Mouse (Mus musculus): ENCODE results near the gene Golim4.
A peak's percentile ranks its signal among the peaks of the same experiment; 100 is the strongest.
"Not testable (repeated sequence)": the region's sequence is repeated elsewhere in the genome, so short reads cannot be mapped to it uniquely, and the experiment has no call there.

Gene Golim4

GRCm38 (mm10) chr3:75956551-75957302, at the start of gene Golim4:
Gene Golim4 (minus strand): TSS chr3:75956949.
- DNase-seq, result peak; percentile 77 to 86

DNA sequence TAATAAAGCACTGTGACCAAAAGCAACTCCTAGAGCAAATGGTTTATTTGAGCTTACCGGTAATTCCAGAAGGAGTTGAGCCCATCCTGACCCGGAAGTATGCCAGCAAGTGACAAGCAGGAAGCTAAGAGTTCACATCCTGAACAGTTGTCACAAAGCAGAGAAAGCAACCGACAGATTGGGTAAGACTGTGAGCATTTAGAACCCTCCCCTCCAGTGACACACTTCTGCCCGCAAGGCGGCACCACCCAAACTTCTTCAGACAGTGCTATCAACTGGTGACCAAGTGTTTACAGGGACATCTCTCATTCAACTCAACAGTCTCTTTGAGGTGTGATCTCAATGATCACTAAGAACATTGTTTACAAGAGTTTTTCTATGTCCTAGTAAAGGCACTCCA, 48.9 kb upstream of the Golim4 start:
- no peak for DNase-seq

DNA sequence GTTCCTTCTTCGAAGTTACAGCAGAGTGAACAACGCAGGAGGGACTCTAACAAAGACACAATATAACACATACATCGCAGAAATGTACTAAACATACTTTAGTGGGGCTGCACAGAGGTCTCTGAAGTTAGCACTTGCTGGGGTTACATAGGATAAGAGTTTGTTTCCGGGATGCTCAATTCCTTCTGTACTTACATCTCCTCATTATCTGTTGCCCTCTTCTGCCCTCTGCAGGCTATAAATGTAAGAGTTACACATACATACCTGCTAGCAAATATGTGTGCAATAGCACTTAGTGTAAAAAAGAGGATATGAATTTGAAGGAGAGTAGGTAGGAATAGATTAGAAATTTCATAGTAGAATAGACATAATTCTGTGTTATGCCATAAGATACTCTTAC, 44.4 kb upstream of the Golim4 start:
- peak in 1 of 2 experiments; percentile 36 for DNase-seq

DNA sequence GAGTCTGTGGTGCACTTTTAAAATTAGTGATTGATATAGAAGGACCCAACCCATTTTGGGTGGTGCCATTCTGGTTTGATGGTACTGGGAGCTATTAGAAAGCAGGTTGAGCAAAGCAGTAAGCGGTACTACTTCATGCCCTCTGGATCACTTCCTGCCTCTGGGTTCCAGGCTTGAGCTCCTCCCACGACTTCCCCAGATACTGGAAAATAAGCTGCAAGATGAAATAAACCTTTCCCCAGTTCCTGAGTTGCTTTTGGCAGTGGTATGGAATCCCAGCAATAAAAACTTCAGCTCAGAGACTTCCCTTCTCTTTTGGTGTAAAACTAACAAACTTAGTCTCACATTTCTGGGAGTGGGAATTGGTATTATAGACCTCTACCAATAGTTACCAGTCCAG, 43.7 kb upstream of the Golim4 start:
- no peak for DNase-seq

GRCm38 (mm10) chr3:75981031-75981750, 24.4 kb upstream of the Golim4 start:
- DNase-seq, result not testable (repeated sequence)

DNA sequence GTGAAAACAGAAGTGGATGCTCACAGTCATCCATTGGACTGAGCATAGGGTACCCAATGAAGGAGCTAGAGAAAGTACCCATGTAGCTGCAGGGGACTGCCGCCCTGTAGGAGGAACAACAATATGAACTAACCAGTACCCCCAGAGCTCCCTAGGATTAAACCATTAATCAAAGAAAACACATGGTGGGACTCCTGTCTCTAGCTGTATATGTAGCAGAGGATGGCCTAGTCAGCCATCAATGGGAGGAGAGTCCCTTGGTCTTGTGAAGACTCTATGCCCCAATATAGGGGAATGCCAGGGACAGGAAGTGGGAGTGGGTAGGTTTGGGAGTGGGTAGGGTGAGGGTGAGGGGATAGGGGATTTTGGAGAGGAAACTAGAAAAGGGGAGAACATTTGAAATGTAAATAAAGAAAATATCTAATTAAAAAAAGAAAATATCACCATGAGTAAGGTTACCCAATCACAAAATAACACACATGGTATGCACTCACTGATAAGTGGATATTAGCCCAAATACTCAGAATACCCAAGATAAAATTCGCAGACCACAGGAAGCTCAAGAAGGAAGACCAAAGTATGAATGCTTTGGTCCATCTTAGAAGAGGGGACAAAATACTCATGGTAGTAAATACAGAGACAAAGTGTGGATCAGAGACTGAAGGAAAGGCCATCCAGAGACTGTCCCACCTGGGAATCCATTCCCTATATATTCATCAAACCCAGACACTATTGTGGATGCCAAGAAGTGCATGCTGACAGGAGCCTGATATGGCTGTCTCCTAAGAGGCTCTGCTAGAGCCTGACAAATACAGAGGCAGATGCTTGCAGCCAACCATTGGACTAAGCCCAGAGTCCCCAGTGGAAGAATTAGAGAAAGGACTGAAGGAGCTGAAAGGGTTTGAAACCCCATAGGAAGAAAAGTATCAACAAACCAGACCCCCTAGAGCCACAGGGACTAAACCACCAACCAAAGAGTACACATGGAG, 6.3 kb upstream of the Golim4 start:
- not testable (repeated sequence) for DNase-seq

- DNase-seq, result peak; percentile 9 to 28
Measured at GRCm38 (mm10) chr3:75955661-75956491, 873 bp downstream of the Golim4 start.

DNA sequence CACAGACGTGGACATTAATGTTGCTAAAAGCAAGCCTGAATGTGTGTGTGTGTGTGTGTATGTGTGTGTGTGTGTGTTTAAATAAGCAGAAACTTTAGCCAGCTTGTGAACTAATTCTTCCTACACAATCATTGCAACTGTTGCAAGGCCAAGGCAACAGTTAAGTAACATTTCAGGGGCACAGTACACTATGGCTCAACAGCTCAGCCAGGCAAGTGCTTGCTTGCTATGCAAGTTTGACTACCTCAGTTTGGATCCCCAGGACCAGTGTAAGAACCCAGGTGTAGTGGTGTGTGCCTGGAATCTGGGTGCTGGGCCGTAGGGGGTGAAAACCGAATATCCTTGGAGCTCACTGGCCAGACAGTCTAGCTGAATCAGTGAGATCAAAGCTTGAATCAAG, 2.6 kb downstream of the Golim4 start:
- DNase-seq, result no peak

DNA sequence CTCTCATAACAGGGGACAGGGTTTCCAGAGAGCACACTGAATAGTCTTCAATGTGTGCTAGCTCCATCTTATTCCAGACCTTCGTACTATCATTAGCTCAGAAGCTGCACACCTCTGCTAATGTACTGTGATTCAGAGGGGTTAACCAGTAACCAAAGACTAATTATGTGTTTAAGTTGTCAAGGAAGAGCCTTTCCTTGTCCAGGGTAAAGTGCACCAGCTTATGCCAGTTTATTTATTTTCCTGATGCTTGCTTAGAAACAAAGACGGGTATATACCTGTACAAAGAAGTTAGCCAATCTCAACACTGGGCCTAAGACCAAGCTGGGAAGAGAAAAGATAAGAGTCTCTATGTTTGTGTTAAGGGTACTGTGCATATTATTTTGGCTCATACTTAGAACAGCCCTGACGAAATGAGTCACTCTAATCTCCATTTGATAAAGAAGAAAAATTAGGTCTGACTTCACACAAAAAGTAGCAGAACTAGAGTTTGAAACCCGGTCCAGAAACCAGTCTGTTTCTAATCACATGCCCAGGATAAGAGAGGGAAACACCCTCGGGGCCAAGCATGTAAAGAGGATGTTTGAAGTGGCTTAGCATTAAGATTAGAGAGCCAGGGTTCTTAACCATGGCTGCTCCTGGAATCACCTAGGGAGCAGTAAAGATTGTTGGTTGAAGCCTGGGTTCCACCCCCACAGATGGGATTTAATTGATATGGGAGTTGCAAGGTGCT, 4.3 kb downstream of the Golim4 start:
- DNase-seq, result no peak

- no peak for DNase-seq
Measured at GRCm38 (mm10) chr3:75950897-75951296, 5.9 kb downstream of the Golim4 start.

DNA sequence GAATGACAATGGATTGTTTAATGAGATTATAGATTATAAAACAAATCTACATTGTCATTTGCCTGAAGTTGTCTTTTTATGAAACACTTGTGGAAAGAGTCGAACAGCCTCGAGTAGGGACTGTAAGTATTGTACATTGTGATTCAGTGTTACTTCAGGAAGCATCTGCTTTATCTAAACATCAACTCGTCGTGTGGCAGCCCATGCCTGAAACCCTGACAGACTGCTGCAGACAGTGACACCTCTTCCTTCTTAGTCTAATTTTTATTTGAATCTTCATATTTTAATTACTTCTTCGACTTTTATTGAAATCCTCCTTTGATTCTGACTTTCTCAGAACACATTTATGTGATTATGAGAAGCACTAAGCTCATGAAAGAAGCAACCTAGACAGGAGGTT, 7.4 kb downstream of the Golim4 start:
- DNase-seq, result no peak

DNA sequence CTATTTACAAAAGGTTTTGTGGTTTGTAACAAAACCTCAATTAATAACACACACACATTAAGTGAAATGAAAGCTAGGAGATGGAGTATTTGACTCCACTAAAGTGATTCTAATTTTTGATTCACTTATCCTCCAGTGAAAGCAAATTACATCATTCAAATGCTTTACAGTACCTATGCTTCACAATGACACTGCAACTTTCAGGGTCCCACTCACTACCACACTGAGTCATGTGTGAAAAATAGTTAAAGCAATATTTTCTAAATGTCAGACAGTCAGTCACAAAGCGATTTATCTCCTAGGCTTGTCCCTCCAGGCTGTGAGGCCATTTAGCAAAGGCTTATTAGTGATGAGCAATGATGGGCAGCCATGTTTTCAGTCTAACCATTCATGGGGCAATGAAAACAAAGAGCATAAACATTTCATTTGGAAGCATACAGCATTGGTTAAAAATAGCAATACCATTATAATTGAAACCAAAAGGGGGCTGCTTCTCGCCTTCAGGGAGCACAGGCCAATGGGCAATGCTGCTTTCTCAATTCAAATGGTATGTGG, 8.1 kb downstream of the Golim4 start:
- no peak for DNase-seq

DNA sequence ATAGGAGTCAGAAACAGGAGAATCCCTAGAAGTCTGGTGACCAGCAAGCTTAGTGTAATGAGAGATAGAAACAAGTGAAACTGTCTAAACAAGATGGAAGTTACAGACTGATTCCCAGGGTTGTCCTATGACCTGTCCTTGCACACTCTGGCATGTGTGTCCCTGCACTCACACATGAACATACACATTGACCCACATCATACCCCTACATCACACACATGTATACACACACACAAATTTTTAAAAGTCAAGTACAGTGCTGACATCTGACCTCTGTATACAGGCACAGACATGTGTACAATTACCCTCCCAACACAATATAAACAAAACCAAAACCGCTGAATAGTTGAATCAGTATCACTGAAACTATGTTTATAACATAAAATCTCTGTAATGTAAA, 8.7 kb downstream of the Golim4 start:
- no peak for DNase-seq

DNA sequence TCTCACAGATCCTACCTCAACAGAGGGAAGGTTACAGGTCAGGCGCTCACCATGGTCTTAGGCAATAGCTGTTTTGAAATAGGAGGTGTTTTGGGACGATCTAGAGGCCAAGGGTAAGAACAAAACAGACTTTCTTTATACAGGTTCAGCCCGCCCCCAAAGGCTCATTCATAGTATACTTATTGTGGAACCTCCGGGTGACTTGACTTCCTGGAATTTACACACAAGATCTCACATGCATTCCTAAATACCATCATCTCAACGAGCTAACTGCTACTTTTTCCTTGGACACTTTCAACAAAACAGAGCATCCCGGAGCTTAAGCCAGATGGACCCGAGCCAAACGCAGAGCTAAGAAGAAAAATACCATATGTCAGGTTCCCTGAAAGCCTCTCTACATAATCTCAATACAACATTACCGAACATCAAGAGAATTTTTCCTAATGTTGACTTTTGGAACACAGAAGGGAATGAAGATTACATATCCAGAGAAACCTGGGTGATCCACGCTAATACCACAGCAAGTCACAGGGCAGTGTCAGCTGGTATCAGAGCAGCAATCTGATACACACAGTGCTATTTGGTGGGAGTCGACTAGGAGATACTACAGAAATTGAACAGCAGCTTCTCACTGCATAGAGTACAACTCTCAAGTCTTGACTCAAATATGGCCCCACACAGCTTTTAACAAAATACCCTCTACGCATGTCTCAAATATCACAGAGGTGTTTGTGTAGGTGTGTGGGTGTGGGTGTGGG, 14.3 kb downstream of the Golim4 start:
- peak; percentile 61 to 67 for DNase-seq

DNA sequence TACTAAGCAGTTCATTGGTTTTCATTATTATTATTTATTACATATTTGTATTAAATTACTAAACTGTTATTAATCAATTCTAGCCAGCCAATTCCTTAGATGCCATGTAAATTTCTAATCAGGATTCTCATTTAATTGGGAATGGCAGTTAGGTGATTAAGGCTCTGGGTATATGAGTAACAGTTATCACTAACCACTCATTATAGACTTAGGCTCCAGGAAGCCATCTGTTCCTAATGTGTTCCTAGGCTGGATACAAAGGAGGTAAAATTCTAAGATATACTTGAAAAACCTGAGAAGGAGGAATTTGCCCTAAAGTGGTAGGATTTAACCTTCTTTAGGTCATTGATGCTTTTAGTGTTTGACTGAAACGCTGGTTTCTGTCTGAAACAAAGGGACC, 14.9 kb downstream of the Golim4 start:
- no peak for DNase-seq

DNA sequence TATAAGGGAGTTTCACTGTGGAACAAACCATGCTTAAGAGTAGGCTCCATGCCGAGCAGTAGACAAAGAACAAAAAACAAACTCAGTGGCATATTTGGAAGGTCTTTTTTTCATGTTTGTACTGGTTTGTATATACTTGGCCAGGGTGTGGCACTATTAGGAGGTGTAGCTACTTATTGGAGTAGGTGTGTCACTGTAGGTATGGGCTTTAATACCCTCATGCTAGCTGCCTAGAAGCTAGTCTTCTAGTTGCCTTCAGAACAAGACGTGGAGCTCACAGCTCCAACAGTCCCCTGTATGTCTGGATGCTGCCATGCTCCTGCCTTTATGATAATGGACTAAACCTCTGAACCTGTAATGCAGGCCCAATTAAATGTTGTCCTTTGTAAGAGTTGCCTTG, 20.6 kb downstream of the Golim4 start:
- no peak for DNase-seq

DNA sequence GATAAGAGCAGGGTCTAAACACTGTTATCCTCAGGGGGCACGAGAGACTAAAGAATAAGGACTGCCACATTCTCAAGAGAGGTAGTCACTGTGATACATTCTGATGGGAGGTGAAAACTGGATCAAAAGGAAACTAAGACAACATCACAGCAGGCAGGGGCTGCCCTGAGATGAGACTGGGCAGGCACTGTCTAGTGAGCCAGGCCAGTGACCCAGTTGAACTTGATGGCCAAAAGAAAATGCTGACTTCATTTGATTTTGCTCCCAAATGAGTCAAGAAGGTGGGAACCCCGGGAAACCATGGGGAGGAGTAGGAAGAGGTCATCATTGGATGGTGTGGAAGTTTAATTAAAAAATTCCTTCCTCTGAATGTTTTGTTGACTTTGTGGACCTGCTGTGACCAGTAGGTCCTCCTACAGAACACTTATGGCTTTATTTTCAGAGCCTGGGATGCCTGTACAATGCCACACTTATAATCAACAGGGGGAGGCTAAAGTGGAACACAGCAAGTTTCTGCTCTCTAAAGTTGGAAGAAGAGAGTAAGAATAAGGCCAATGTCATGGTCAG, 26.0 kb downstream of the Golim4 start:
- DNase-seq, result no peak

GRCm38 (mm10) chr3:75929926-75930548, 26.7 kb downstream of the Golim4 start:
- DNase-seq, result no peak

DNA sequence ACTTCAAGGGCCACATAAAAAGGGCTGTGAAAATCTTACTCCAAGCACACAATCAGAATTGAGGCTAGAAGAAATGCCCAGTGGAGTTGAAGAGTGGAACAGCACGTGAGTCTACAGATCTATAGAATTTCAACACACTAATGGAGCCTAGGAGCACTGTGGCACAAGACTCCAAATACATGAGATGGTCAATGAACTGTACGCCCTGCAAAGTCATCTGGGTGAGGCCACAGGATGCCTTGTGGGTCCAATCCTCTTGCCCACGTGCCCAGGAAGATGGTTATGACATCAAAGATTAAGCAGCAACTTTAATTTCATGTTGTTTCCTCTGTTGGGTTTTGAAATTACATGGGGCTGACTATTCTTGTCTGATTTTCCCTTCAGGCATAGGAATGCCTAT, 30.4 kb downstream of the Golim4 start:
- DNase-seq, result no peak

DNA sequence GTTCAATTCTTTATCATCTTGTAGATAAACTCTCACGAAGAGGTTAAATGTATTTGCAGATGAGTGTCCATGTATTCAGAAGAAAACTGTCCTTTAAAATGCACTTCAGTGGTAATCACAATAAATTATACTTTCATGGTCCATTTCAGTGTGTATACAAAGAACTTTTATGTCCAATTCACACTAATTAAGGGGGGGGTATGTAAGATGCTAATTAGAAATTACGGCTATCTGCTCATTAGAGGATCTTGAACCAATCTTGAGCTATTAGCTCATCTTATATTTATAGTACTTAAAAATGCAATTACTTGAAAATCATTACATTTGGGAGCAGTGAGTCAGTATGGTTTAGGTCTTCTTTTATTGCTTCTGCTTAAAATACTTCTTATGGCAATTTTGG, 31.6 kb downstream of the Golim4 start:
- DNase-seq, result no peak
